In the genomic region with DNA sequence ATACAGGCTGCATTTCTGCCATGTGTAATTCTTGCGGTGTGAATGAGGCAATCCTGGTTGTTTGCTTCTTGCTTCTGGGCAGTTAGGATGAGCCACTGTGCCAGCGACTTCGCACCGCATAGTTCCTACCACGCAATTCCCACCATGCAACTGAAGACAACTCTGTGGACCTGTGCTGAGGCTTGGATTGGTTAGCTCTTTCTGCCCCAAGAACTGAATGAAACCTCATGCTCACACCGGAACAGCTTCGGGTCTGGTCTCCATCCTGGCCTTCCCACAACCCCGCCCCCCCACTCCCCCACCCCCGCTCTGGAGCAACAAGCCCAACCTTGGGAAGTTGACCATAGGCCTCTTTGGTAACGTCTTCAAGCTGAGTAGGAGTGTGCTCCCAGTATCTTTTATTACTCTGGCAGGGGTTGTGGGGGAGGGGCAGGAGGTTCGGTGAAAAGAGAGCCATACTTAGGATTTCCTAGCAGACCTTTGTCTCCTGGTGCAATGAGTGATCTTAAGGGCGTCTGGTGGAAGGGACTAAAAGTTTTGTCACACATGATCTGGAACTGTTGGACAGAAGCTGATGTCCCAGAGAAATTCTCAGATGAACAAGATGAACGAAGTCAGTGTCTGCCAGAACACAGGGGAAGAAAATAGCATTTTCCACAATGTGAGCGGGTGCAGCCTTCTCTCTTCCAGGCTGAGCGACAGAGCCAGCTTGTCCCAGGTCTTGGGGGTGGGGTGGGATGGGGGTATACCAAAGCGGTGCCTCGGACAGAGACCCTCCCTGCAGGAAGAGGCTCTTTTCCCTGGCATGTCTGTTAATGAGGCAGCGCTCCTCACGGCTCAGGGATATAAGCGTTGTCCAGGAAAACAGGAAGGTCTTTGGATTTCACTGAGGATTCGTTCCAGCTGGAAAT, we compare ENCODE assay signal across 8 mouse cellular contexts. TPM values are rescaled to one million over a fixed set of nuclear protein-coding genes. Genes with fewer than 3 reads are reported as not detected.
A peak's percentile ranks its signal among the peaks of the same experiment; 100 is the strongest.
DNase-seq lines count a peak whose midpoint lies in the region; ATAC-seq and TF ChIP-seq lines count a peak whose summit lies in the region.

No protein-coding gene starts in this region.

- TF ChIP-seq CTCF in layer of hippocampus, adult 2 months (conservative IDR thresholded peaks at IDR 0.05) = no peak

- H3K4me1 ChIP-seq in heart, embryonic 10.5 days = peaks cover 15% of the 10 kb centered on the region
- H3K4me1 ChIP-seq in kidney, embryonic 14.5 days (ENCODE audit: control insufficient read depth, insufficient read depth, low read length) = peaks cover 8% of the 10 kb centered on the region; the same call in 1 of the 2 replicates
- H3K4me1 ChIP-seq in midbrain, embryonic 10.5 days = peaks cover 13% of the 10 kb centered on the region

- ATAC-seq in kidney, embryonic 14.5 days (ENCODE audit: low FRiP score, low TSS enrichment) = peak; percentile 87

- H3K36me3 ChIP-seq in heart, embryonic 10.5 days = no peaks in the 10 kb centered on the region
- no peaks in the 10 kb centered on the region for H3K36me3 ChIP-seq in kidney, embryonic 14.5 days (ENCODE audit: control insufficient read depth, insufficient read depth, low read length)
- H3K36me3 ChIP-seq in midbrain, embryonic 10.5 days = no peaks in the 10 kb centered on the region

- H3K4me3 ChIP-seq in layer of hippocampus, adult 2 months = peak overlapping the region; percentile 23; the same call in 1 of the 2 replicates
- H3K4me3 ChIP-seq in heart, embryonic 10.5 days = peak overlapping the region; percentile 49
- H3K4me3 ChIP-seq in kidney, embryonic 14.5 days (ENCODE audit: low read length) = peak overlapping the region; percentile 23
- H3K4me3 ChIP-seq in midbrain, embryonic 10.5 days = peak overlapping the region; percentile 21

- no peak overlapping the region for H3K27ac ChIP-seq in layer of hippocampus, adult 2 months
- peak overlapping the region; percentile 84 for H3K27ac ChIP-seq in heart, embryonic 10.5 days
- no peak overlapping the region for H3K27ac ChIP-seq in kidney, embryonic 14.5 days (ENCODE audit: low read depth, low read length)
- peak overlapping the region; percentile 65 for H3K27ac ChIP-seq in midbrain, embryonic 10.5 days (replicated peaks)

- no peak for DNase-seq in layer of hippocampus, adult 2 months (ENCODE audit: low spot score in 2 of 2)
- no peak for DNase-seq in layer of hippocampus, adult 8-10 months (ENCODE audit: low spot score in 2 of 2)
- DNase-seq in embryo, embryonic 10.5 days (ENCODE audit: low spot score) = peak; percentile 55
- DNase-seq in heart, embryonic 10.5 days (ENCODE audit: low spot score) = no peak
- peak; percentile 39 for DNase-seq in midbrain, embryonic 10.5 days (ENCODE audit: low spot score)
- DNase-seq in testis, postnatal 14 days (ENCODE audit: low spot score) = peak; percentile 56
- DNase-seq in frontal cortex, postnatal 25 days (ENCODE audit: low spot score in 2 of 2) = no peak

- H3K9me3 ChIP-seq in heart, embryonic 10.5 days = no peaks in the 10 kb centered on the region
- no peaks in the 10 kb centered on the region for H3K9me3 ChIP-seq in kidney, embryonic 14.5 days (ENCODE audit: control insufficient read depth, low read length)
- H3K9me3 ChIP-seq in midbrain, embryonic 10.5 days (replicated peaks) = 0 out of 2 replicates have a peak, but pooled peaks cover 3% of the 10 kb centered on the region

- H3K4me2 ChIP-seq in kidney, embryonic 14.5 days (replicated peaks; ENCODE audit: low read depth, low read length) = peak overlapping the region; percentile 41

- peak overlapping the region; percentile 44; the same call in 1 of the 2 replicates for H3K9ac ChIP-seq in kidney, embryonic 14.5 days (ENCODE audit: low read depth, low read length)

- WGBS in heart, embryonic 10.5 days = 28% methylated on average over 21 of the region's 21 CpGs
- 21% methylated on average over 21 of the region's 21 CpGs for WGBS in kidney, embryonic 14.5 days
- 44% methylated on average over 21 of the region's 21 CpGs for WGBS in midbrain, embryonic 10.5 days

- no peaks in the 10 kb centered on the region for H3K27me3 ChIP-seq in heart, embryonic 10.5 days (ENCODE audit: insufficient read depth, poor library complexity, severe bottlenecking)
- no peaks in the 10 kb centered on the region for H3K27me3 ChIP-seq in kidney, embryonic 14.5 days (ENCODE audit: control insufficient read depth, insufficient read depth, low read length)
- H3K27me3 ChIP-seq in midbrain, embryonic 10.5 days (ENCODE audit: low read depth, poor library complexity, severe bottlenecking) = no peaks in the 10 kb centered on the region

RNA-seq across cellular contexts. Expression of a gene that starts 32.1 kb away (rescaled TPM):
- total RNA-seq in layer of hippocampus, adult 2 months (2021) = 1 to 10 TPM; 3.2 to 3.6 TPM
- total RNA-seq in layer of hippocampus, adult 8-10 months (2022) = 1 to 10 TPM; 3.3 to 4.0 (median 3.5) TPM
- polyA plus RNA-seq in heart, embryonic 10.5 days (2016; fragmentation: Nextera tagmentation; extraction: Ambion mirVana) = 11.8 and 13.1 TPM in 2 replicates
- polyA plus RNA-seq in kidney, embryonic 14.5 days (2014; fragmentation: Nextera tagmentation; extraction: Ambion mirVana) = 14.7 and 15.7 TPM in 2 replicates
- polyA plus RNA-seq in midbrain, embryonic 10.5 days (2016; fragmentation: Nextera tagmentation; extraction: Ambion mirVana) = 10.4 and 12.8 TPM in 2 replicates

RNA-seq across cellular contexts. Expression of a gene that starts 34.1 kb away (rescaled TPM):
- 10 to 100 TPM; 28.9 to 32.2 TPM for total RNA-seq in layer of hippocampus, adult 2 months (2021)
- 10 to 100 TPM; 29.4 to 34.4 (median 32.9) TPM for total RNA-seq in layer of hippocampus, adult 8-10 months (2022)
- polyA plus RNA-seq in heart, embryonic 10.5 days (2016; fragmentation: Nextera tagmentation; extraction: Ambion mirVana) = 13.5 and 15.5 TPM in 2 replicates
- polyA plus RNA-seq in kidney, embryonic 14.5 days (2014; fragmentation: Nextera tagmentation; extraction: Ambion mirVana) = 9.0 and 14.5 TPM in 2 replicates
- polyA plus RNA-seq in midbrain, embryonic 10.5 days (2016; fragmentation: Nextera tagmentation; extraction: Ambion mirVana) = 5.5 and 6.1 TPM in 2 replicates

Comparison
In these comparisons a context has a peak if more than half of its experiments do, and no peak if none do; other contexts are left out.
1. DNase-seq: peak in embryo, embryonic 10.5 days (single experiment), midbrain, embryonic 10.5 days (single experiment) and testis, postnatal 14 days (single experiment); none in layer of hippocampus, adult 2 months (0 of 2), layer of hippocampus, adult 8-10 months (0 of 2), heart, embryonic 10.5 days (single experiment) and frontal cortex, postnatal 25 days (0 of 2).
2. H3K27ac ChIP-seq: peak in heart, embryonic 10.5 days (single experiment) and midbrain, embryonic 10.5 days (single experiment); none in layer of hippocampus, adult 2 months (single experiment) and kidney, embryonic 14.5 days (single experiment).
3. Peak in every context shown above with its lines, with median percentiles within 50 percentile points of each other: H3K4me3 ChIP-seq.